Mouse (Mus musculus): ENCODE data around the gene Gm7324. TPM values are rescaled to one million over a fixed set of nuclear protein-coding genes. Genes with fewer than 3 reads are reported as not detected.
"Not testable (repeated sequence)": the region's sequence is repeated elsewhere in the genome, so short reads cannot be mapped to it uniquely, and the experiment has no call there.

Gm7324 gene
- total RNA-seq (2021): 1 to 10 TPM; 1.2 to 1.6 TPM
- long read RNA-seq, experiment 1: 0 reads
- long read RNA-seq, experiment 2: 0 reads

- not testable (repeated sequence) for DNase-seq (ENCODE audit: low spot score in 2 of 2)
These were observed at the start of gene Gm7324 for GRCm38 (mm10) chr14:43697621-43698020. Gene Gm7324, plus strand, starts transcription at chr14:43697828.

GRCm38 (mm10) chr14:43677099-43677498 lies 20.5 kb upstream of the Gm7324 start, which contains the start of gene Gm8165:
Gene Gm8165, minus strand, starts transcription at chr14:43677199.
- DNase-seq (ENCODE audit: low spot score in 2 of 2): not testable (repeated sequence)

GRCm38 (mm10) chr14:43727385-43727784 lies 29.8 kb downstream of the Gm7324 start, which contains the start of gene Gm16506:
Gene Gm16506, minus strand, starts transcription at chr14:43727485.
- not testable (repeated sequence) for DNase-seq (ENCODE audit: low spot score in 2 of 2)

GRCm38 (mm10) chr14:43747566-43747965 lies 49.9 kb downstream of the Gm7324 start, which contains the start of gene Gm6526:
Gene Gm6526, plus strand, starts transcription at chr14:43747866.
- DNase-seq (ENCODE audit: low spot score in 2 of 2): not testable (repeated sequence)

Other genes with a start within 250 kb of the Gm7324 start
- gene Gm5799, start 154.3 kb upstream of the Gm7324 start, total RNA-seq (2021): under 1 TPM in 1 of 2 experiments, not detected in 1; 0.35 TPM
- not detected for gene Gm17654, start 118.7 kb upstream of the Gm7324 start, total RNA-seq (2021)
- not detected for gene Gm10375, start 89.8 kb upstream of the Gm7324 start, total RNA-seq (2021)
- not detected for gene Gm8165, start 20.6 kb upstream of the Gm7324 start, total RNA-seq (2021)
- gene Gm16506, start 29.7 kb downstream of the Gm7324 start, total RNA-seq (2021): not detected
- not detected for gene Gm6526, start 50.0 kb downstream of the Gm7324 start, total RNA-seq (2021)
- gene Gm8180, start 86.9 kb downstream of the Gm7324 start, total RNA-seq (2021): not detected
- gene Ear1, start 177.7 kb downstream of the Gm7324 start, total RNA-seq (2021): not detected
- not detected for gene Ear10, start 225.7 kb downstream of the Gm7324 start, total RNA-seq (2021)
- gene Gm8113, start 227.6 kb downstream of the Gm7324 start, total RNA-seq (2021): not detected